Mouse (Mus musculus) testis, adult 2 months (tissue): ENCODE measurements around the gene Ifi47.

Experiments used
- CTCF ChIP-seq: fragments of 200-500 bp; IDR thresholded peaks from 2 replicates; pipeline ENCODE4 v1.5.1; 2012; ENCODE audit warnings: low read depth, mild to moderate bottlenecking, inconsistent platforms, low read length, moderate library complexity; ENCODE audit not compliant: control insufficient read depth, insufficient read depth, insufficient replicate concordance
- POLR2A ChIP-seq: fragments of 200-500 bp; IDR thresholded peaks from 2 replicates; pipeline ENCODE4 v1.6.1; 2012; ENCODE audit warnings: low read depth, mild to moderate bottlenecking, inconsistent platforms, low read length, moderate library complexity; ENCODE audit not compliant: control insufficient read depth

DNA sequence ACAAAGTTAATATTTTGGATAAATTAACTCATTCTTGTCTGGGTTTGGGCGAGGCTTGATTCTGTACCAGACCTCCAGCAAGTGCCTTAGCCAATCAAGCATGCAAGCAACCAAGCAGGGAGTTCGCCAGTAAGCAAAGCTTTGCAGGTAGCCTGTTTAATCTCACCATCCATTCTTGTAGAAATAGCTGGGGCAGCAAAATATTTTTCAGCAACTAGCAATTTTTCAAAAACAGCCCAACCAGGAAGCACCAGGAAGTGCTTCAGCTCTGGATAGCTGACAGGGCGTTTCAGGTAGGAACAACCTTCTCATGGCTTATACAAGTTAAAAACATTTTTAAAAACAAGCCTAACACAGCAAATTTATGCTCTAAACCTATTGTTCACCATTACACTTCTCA lies 5.5 kb downstream of the Ifi47 start:
- TF ChIP-seq POLR2A (no peak), CTCF (no peak)
